Mouse (Mus musculus) sigmoid colon, adult 10 weeks (tissue): ENCODE data around the gene Foxi1. TPM values are rescaled to one million over a fixed set of nuclear protein-coding genes. Genes with fewer than 3 reads are reported as not detected.

ENCODE experiments used
- polyA plus RNA-seq: library from polyadenylated mRNA; stranded (reverse); fragments of 350-450 nt; fragmentation: Illumina TruSeq; extraction: RNeasy Lipid Tissue Mini Kit (QIAGEN cat#74804); gene quantifications from one replicate; pipeline ENCODE4 v1.2.3, GENCODE M21; 2014; ENCODE audit warnings: low read depth, low replicate concordance

The Foxi1 gene
- polyA plus RNA-seq = not detected

GRCm38 (mm10) chr11:34207989-34208388 lies at the start of gene Foxi1:
Gene Foxi1 (minus strand): TSS chr11:34208089.

Other genes starting within 250 kb of the Foxi1 start
- gene Kcnmb1, start 245.1 kb downstream of the Foxi1 start, polyA plus RNA-seq = 13.4 TPM
- gene Kcnip1, start 214.9 kb downstream of the Foxi1 start, polyA plus RNA-seq = 2.8 TPM
- gene Lcp2, start 161.2 kb downstream of the Foxi1 start, polyA plus RNA-seq = 3.8 TPM
- gene 4930469K13Rik, start 109.5 kb downstream of the Foxi1 start, polyA plus RNA-seq = not detected
- gene Fam196b, start 106.7 kb upstream of the Foxi1 start, polyA plus RNA-seq = 0.09 TPM